Mouse (Mus musculus): ENCODE measurements around the gene Tbcc. TPM values are rescaled to one million over a fixed set of nuclear protein-coding genes. Genes with fewer than 3 reads are reported as not detected.

Gene Tbcc
- polyA plus RNA-seq, 1 experiment = 24.9 TPM

GRCm38 (mm10) chr17:46940461-46940860 lies 50.0 kb downstream of the Tbcc start:
- 94% methylated on average over 8 of the region's 8 CpGs for WGBS
- no peak overlapping the region for H3K4me3 ChIP-seq (replicated peaks; ENCODE audit: insufficient read depth, low read depth, low read length)
- DNase-seq = no peak
- no peak overlapping the region for H3K27ac ChIP-seq (ENCODE audit: insufficient read depth, low read length)
- H3K4me1 ChIP-seq (ENCODE audit: control insufficient read depth, insufficient read depth, low read length) = no peaks in the 10 kb centered on the region
- H3K27me3 ChIP-seq (ENCODE audit: control insufficient read depth, insufficient read depth, low read length) = no peaks in the 10 kb centered on the region
- no peak for TF ChIP-seq POLR2A (IDR thresholded peaks at IDR 0.05; ENCODE audit: borderline replicate concordance, insufficient read depth, low read length)

Other genes with a start within 250 kb of the Tbcc start
- 28.1 and 29.8 TPM in 2 replicates for gene Klc4, start 244.7 kb upstream of the Tbcc start, polyA plus RNA-seq (2012; rRNA removed)
- gene Mrpl2, start 244.5 kb upstream of the Tbcc start, polyA plus RNA-seq (2012; rRNA removed) = 67.5 and 68.2 TPM in 2 replicates
- gene Cul7, start 240.3 kb upstream of the Tbcc start, polyA plus RNA-seq (2012; rRNA removed) = 43.3 and 44.5 TPM in 2 replicates
- 32.3 and 33.0 TPM in 2 replicates for gene Rrp36, start 216.3 kb upstream of the Tbcc start, polyA plus RNA-seq (2012; rRNA removed)
- gene Mea1, start 211.9 kb upstream of the Tbcc start, polyA plus RNA-seq (2012; rRNA removed) = 136 and 147 TPM in 2 replicates
- gene Klhdc3, start 209.8 kb upstream of the Tbcc start, polyA plus RNA-seq (2012; rRNA removed) = 237 and 240 TPM in 2 replicates
- gene Ppp2r5d, start 185.6 kb upstream of the Tbcc start, polyA plus RNA-seq (2012; rRNA removed) = 137 and 139 TPM in 2 replicates
- gene Pex6, start 179.2 kb upstream of the Tbcc start, polyA plus RNA-seq (2012; rRNA removed) = 46.5 and 52.4 TPM in 2 replicates
- 12.0 and 18.1 TPM in 2 replicates for gene Gnmt, start 161.5 kb upstream of the Tbcc start, polyA plus RNA-seq (2012; rRNA removed)
- 68.6 and 76.6 TPM in 2 replicates for gene Cnpy3, start 138.5 kb upstream of the Tbcc start, polyA plus RNA-seq (2012; rRNA removed)
- gene Ptcra, start 127.0 kb upstream of the Tbcc start, polyA plus RNA-seq (2012; rRNA removed) = 0.19 and 0.23 TPM in 2 replicates
- gene 2310039H08Rik, start 118.0 kb upstream of the Tbcc start, polyA plus RNA-seq (2012; rRNA removed) = 22.0 and 22.1 TPM in 2 replicates
- gene Rpl7l1, start 108.0 kb upstream of the Tbcc start, polyA plus RNA-seq (2012; rRNA removed) = 60.2 and 61.6 TPM in 2 replicates
- 35.9 and 36.8 TPM in 2 replicates for gene Bicral, start 32.2 kb upstream of the Tbcc start, polyA plus RNA-seq (2012; rRNA removed)
- not detected in 2 replicates for gene Prph2, start 19.8 kb downstream of the Tbcc start, polyA plus RNA-seq (2012; rRNA removed)
- gene Ubr2, start 119.9 kb downstream of the Tbcc start, polyA plus RNA-seq (2012; rRNA removed) = 38.5 and 43.3 TPM in 2 replicates

Measured in cerebellum, adult 2 months (tissue).